Mouse (Mus musculus) liver, adult 2 months (tissue): ENCODE results near the gene Ggt5.

Source experiments
- CTCF ChIP-seq: fragments of 200-500 bp; IDR thresholded peaks from 2 replicates; pipeline ENCODE4 v1.5.1; 2011; ENCODE audit warnings: low read depth, low read length, control low read depth
- POLR2A ChIP-seq: fragments of 200-500 bp; IDR thresholded peaks from 2 replicates; pipeline ENCODE4 v1.6.1; 2011; ENCODE audit warnings: low read length, control low read depth; ENCODE audit not compliant: insufficient read depth; ENCODE audit errors: extremely low read depth

- TF ChIP-seq CTCF (no peak), POLR2A (no peak)
These were observed 36.8 kb downstream of the Ggt5 start for GRCm38 (mm10) chr10:75625920-75626319.
